Mouse (Mus musculus): ENCODE results near the gene Tmem174.

Tmem174 gene

DNA sequence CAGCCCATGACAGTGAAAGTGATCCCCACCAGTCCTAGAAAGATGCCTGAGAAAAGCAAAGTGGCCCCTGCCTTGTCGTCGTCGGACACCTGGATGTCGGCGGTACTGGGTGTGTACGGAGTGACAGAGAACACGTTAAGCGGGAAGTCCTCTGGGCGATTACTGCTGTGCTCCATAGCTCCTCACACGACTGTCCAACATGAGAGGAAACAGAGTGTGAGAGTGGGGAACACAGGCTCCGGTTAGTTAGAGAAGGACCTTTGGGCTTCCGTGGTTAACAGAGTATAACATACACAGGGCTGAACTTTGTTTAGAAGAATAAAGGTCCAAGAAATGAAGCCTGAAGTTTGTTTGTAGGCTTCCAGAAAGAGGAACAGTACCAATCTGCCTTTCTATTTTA lies at the start of gene Tmem174:
Gene Tmem174 (minus strand): TSS at position 266 of the 400 bp plus-strand sequence.
- no peak for DNase-seq

DNA sequence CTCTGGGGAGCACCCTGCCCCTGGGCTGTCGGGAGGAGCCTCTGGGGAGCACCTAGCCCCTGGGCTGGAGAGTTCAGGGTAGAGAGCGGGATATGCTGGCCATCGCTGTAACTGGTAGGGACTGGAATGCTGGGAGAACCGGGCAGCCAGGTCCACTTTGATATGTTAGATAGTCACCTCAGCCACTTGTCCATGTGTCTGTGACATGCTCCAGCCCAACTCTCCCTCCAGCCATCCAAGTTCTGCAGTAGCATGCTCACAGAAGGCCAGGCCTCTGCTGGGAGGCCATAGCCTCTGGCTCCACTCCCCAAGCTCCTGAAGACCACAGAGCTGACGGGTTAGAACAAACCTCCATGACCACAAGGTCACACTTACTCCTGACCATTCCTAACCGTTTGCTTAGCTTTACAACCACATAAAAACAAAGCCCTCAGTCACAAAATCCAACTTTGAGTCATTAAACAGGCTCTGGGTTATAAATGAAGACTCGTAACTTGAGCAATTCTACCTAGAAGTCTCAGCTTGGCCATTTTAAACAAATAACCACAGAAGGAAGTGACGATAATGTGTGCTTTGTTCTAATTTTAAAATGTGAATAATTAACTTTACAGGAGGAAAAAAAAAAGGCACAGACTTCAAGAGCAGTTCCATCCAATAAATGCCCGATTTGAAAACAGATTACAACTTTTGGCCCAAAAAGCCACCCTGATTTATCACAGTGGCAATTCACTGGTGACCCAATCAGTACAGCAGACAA lies 47.1 kb upstream of the Tmem174 start:
- no peak for DNase-seq

- DNase-seq: no peak
Observed at GRCm38 (mm10) chr13:98683412-98683811, 46.2 kb upstream of the Tmem174 start.

- no peak for DNase-seq
Observed at GRCm38 (mm10) chr13:98680470-98681060, 43.4 kb upstream of the Tmem174 start.

DNA sequence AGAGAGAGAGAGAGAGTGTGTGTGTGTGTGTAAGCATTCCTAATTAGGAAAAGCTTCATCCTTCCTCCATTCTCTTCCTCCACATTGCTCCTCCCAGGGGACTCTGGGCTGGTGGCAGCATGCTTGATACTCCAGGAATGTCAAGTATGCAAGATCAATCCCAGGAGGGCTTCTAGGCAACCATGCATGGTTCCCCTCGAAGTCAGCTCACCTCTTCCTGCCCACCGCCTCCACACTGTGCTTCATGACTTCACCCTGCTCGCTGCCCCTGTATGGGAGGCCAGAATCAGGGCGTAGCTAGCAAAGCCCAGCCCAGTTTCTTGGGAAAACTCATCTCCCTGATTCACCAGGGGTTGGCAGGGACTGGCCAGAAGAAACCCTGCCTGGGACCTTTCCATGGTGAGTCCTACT lies 42.4 kb upstream of the Tmem174 start:
- no peak for DNase-seq

DNA sequence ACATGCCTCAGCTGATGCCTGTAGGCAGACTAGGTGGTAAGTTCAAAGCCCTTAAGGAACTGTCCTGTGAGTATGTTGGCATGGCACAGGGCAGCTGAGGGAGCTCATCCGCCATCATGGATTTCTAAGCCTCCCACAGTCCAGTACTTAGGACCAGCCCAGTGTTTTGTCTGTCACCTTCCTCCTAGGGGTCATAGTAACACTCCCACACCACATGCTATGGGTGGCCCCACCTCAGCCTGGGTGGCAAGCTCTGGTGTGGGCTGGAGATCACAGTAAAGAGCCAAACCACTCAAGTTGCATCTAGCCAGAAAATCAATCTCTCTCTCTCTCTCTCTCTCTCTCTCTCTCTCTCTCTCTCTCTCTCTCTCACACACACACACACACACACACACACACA lies 42.0 kb upstream of the Tmem174 start:
- DNase-seq: no peak

DNA sequence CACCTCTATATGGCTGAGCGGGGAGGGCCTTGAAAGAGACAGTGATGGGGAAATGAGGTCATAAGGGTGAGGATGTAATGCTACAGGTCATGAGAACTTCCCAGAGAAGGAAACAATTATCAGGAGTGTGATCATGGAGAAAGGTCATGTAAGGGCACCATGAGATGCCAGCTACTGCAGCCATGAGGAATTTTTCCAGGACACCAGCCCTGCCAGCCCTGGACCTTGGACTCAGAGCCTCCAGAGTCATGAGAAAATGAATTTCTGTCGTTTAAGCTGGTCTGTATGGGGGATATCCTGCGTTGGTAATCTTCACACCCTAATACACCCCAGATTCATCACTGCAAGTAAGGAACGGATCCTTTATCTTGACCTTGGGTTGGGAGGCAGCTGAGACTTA lies 36.7 kb upstream of the Tmem174 start:
- DNase-seq: no peak

GRCm38 (mm10) chr13:98669296-98669695 lies 32.1 kb upstream of the Tmem174 start:
- no peak for DNase-seq

- no peak for DNase-seq
Observed at GRCm38 (mm10) chr13:98667316-98667715, 30.1 kb upstream of the Tmem174 start.

GRCm38 (mm10) chr13:98665240-98665639 lies 28.0 kb upstream of the Tmem174 start:
- DNase-seq: peak; percentile 69

GRCm38 (mm10) chr13:98662173-98662675 lies 25.0 kb upstream of the Tmem174 start:
- no peak for DNase-seq

DNA sequence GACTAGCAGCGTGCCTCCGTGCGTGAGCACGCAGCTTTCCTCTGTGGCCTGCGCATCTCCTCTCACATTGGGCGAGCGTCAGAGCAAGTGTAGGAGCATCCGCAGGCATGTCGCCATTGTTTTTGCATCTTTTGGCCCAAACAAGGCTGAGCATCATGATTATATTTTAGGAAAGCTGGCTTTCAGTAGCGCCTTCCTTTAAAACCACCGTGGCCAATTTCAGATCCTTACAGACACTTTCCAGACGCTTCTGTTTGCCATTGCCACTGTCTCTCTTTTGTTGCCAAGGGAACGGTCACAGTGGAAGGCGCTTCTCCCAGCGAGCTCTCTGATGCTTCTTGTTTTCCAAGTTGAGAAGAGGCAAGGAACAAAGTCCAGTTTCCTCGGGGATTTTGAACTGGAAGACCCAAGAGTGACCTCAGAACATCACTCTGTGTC lies 18.8 kb upstream of the Tmem174 start:
- no peak for DNase-seq

DNA sequence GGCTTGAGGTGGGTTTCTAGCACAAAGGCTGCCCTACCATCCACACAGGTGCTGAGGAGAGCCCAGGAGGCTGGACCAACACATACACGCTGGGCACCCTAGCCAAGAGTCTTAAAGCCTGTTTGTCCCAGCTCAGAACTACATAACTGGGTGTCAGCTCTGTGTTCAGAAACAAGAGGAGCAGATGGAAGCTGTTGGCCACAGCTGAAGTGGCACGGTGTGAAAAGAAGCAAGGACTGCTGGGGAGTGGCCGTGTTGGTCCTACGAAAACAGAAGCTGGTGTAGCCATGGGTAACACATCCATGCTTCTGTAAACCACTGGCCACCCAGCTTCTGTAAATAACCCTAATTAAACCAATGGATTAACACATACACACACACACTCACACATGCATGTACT lies 18.1 kb upstream of the Tmem174 start:
- DNase-seq: peak; percentile 50

DNA sequence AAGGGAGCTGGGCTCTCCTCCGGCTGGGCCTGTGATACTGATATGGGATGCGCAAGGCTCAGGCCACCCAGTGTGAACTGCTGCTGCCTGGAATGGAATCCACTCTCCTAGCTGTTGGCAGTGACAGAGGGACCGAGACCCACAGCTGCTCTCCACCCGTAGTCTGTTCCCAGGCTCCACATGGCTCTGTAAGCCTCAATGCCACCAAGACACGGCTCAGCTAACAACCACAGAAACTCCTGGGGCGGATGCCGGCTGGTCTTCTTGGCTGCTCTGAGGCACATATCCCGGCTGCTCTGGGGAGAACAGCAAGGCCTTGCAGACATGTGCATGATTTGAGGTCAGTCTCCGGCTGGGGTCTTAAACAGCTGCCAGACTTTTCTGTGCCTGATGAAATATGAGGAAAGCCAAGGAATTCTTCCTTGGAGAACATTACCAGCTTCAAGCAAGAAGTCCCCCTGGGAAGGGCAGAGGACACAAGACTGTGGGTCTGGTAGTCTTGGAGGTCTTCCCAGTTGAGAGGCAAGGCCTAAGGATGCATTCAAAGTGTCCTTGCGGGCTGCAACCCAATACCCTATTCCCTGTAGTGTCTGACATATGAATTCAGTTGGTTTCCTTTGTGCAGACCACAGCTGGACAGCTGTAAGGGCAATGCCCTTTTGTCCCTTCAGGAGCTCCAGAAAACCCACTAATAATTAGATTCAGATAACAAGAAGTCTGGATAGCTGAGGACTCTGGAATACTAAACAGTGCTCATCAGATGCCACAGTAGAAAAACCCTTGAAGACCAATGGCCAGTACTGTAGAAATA lies 17.1 kb upstream of the Tmem174 start:
- DNase-seq: peak; percentile 56

- no peak for DNase-seq
Observed at GRCm38 (mm10) chr13:98652194-98652593, 15.0 kb upstream of the Tmem174 start.

DNA sequence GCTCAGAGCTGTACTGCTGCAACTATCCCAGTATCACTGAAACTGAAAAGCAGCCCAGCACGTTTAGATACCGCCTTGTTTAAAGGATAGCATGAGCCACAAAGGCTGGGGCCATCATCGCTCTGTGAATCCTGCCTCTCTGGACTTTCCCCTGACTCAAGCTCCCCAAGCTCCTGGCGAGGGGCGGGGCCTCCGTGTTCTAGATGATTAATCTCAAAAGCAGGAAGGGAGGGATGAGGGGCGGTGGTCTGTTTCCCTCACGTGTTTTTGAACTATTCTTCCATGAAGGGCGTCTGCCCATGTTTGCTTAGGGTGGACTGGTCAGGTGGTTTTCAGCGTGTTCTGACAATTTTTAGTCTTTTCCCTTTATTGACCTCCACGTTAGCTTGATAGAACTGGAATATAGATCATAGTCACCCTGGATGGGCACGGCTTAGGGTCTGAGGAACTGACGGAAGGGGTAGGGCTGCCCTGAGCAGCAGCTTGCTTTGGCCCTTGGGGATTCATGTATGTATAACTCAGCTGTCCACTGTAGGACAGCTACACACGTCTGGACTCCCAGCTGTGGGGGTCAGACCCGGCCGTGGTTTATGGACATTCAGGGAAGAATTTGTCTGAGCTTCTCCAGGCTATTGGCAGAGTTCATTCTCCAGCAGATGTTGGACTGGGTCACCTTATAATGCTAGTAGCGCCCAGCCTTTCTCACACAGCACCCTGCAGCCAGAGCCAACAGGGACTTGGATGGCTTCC lies 14.2 kb upstream of the Tmem174 start:
- peak; percentile 30 for DNase-seq

DNA sequence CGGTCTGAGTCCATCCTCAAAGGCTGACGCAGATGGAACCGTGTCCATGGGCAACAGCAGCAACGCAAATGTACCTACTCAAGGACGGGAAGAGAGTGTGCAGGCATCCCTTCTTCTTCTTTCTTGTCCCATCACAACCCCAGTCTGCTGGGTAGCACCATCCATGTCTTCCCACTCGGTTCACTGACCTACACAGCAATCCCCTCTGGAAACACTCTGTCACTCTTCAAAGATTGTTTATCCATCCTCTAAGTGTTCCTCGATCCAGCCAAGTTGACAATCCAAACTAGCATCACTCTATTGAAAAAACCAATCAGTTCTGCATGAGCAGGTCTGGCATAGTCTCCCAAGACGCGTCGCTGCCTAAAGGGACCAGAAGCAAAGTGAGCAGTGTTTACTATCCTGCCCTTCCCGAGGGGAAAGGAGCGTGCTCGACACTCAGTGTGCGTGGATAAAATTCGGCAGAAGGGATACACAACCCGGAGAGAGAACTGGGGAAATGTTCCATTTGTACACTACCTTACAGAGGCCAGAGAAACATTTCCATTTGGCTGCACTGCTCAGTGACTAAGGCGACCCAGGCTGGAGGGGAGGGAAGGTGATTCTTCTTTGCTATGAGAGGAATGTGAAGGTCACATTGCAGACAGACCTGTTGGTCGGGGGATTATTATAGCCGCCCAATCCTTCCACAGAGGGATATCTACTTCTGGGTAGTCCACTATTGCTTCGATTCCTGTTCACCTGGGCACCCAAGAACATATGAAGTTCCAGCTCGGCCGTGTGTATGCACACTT lies 10.8 kb upstream of the Tmem174 start:
- DNase-seq: no peak

- no peak for DNase-seq
Observed at GRCm38 (mm10) chr13:98638507-98639166, 1.4 kb upstream of the Tmem174 start.

DNA sequence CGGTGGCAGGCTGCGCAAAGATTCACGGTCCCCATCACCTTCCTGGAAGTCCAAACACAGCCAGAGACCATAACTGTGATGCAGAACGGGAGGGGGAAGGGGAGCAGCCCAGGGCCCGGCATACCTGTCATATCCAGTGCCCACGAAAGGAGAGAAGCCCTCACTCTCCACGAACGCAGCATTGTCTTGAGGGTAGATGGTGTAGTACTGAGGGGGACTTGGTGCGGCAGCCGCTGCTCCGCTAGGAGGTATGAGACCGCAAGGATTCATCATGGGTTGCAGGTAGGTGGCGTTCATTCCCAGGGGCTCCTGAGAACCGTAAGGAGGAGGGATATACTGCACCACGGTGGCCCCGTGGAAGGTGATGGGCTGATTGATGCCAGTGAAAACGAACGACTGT lies 639 bp downstream of the Tmem174 start:
- no peak for DNase-seq

- peak; percentile 26 for DNase-seq
Observed at GRCm38 (mm10) chr13:98633641-98634484, 3.3 kb downstream of the Tmem174 start.

All from lung, postnatal 36 days (tissue).